Mouse (Mus musculus): Measurements from ENCODE around the gene Porcn.

Gene Porcn

GRCm38 (mm10) chrX:8206694-8207197 lies 421 bp upstream of the Porcn start:
- DNase-seq (ENCODE audit: extremely low read depth, low read depth) = no peak

- no peak for DNase-seq (ENCODE audit: extremely low read depth, low read depth)
Measured at GRCm38 (mm10) chrX:8205551-8205950, 774 bp downstream of the Porcn start.

GRCm38 (mm10) chrX:8205088-8205487 lies 1.2 kb downstream of the Porcn start:
- DNase-seq (ENCODE audit: extremely low read depth, low read depth) = no peak

GRCm38 (mm10) chrX:8204076-8204475 lies 2.2 kb downstream of the Porcn start:
- DNase-seq (ENCODE audit: extremely low read depth, low read depth) = no peak

- no peak for DNase-seq (ENCODE audit: extremely low read depth, low read depth)
Measured at GRCm38 (mm10) chrX:8203105-8203504, 3.2 kb downstream of the Porcn start.

GRCm38 (mm10) chrX:8193419-8193723 lies 13.0 kb downstream of the Porcn start, which contains the start of gene Ebp:
Gene Ebp (minus strand): TSS chrX:8193512.
- no peak for DNase-seq (ENCODE audit: extremely low read depth, low read depth)

- DNase-seq (ENCODE audit: extremely low read depth, low read depth) = peak; percentile 93
Measured at GRCm38 (mm10) chrX:8192640-8193418, 13.5 kb downstream of the Porcn start.

GRCm38 (mm10) chrX:8192126-8192639 lies 14.1 kb downstream of the Porcn start:
- DNase-seq (ENCODE audit: extremely low read depth, low read depth) = no peak

- DNase-seq (ENCODE audit: extremely low read depth, low read depth) = no peak
Measured at GRCm38 (mm10) chrX:8182871-8183540, 23.3 kb downstream of the Porcn start.

- DNase-seq (ENCODE audit: extremely low read depth, low read depth) = peak; percentile 71
Measured at GRCm38 (mm10) chrX:8179646-8180045, 26.7 kb downstream of the Porcn start.

- no peak for DNase-seq (ENCODE audit: extremely low read depth, low read depth)
Measured at GRCm38 (mm10) chrX:8178871-8179270, 27.5 kb downstream of the Porcn start.

GRCm38 (mm10) chrX:8175504-8176385 lies 30.6 kb downstream of the Porcn start, which contains the start of gene Tbc1d25:
Gene Tbc1d25 (minus strand): TSS chrX:8176181.
- peak; percentile 89 for DNase-seq (ENCODE audit: extremely low read depth, low read depth)

GRCm38 (mm10) chrX:8175169-8175503 lies 31.2 kb downstream of the Porcn start:
- no peak for DNase-seq (ENCODE audit: extremely low read depth, low read depth)

- DNase-seq (ENCODE audit: extremely low read depth, low read depth) = peak; percentile 71
Measured at GRCm38 (mm10) chrX:8167716-8168647, 38.3 kb downstream of the Porcn start.

GRCm38 (mm10) chrX:8164471-8164870 lies 41.9 kb downstream of the Porcn start:
- DNase-seq (ENCODE audit: extremely low read depth, low read depth) = no peak

- DNase-seq (ENCODE audit: extremely low read depth, low read depth) = no peak
Measured at GRCm38 (mm10) chrX:8163076-8163475, 43.2 kb downstream of the Porcn start.

GRCm38 (mm10) chrX:8145153-8145991 lies 61.0 kb downstream of the Porcn start, which contains the start of gene Rbm3:
Gene Rbm3 (minus strand): TSS chrX:8145880.
- DNase-seq (ENCODE audit: extremely low read depth, low read depth) = peak; percentile 87

All from MEL-GATA-1-ER (cell line).